In genomic region chr8:105858495-105858894, GRCm38 (mm10) we compare ENCODE assay signal across 1 mouse cellular context.
TF ChIP-seq lines count a peak whose summit lies in the region.

No protein-coding gene starts in this region.

TF ChIP-seq in CH12.LX, 34 proteins besides CTCF, POLR2A, EP300 and RAD21:
- TF ChIP-seq ZKSCAN1 (IDR thresholded peaks at IDR 0.05; ENCODE audit: borderline replicate concordance, low read depth, low read length) (no peak), E2F4 (IDR thresholded peaks at IDR 0.05; ENCODE audit: insufficient replicate concordance, low read depth, low read length) (no peak), IRF4 (IDR thresholded peaks at IDR 0.05; ENCODE audit: low read depth, low read length) (no peak)
